Mouse (Mus musculus) cerebellum, adult 9-11 months (tissue): ENCODE data around the gene Ric8b.
A peak's percentile ranks its signal among the peaks of the same experiment; 100 is the strongest.

Experiments used
- DNase-seq: peaks from one replicate; pipeline ENCODE4 v3.0.0; 2022

Ric8b gene

GRCm38 (mm10) chr10:84909021-84909801, 8.2 kb upstream of the Ric8b start:
- no peak for DNase-seq

- DNase-seq, result no peak
Observed at GRCm38 (mm10) chr10:84910194-84910593, 7.2 kb upstream of the Ric8b start.

- DNase-seq, result no peak
Observed at GRCm38 (mm10) chr10:84910758-84911384, 6.5 kb upstream of the Ric8b start.

- no peak for DNase-seq
Observed at GRCm38 (mm10) chr10:84913148-84913547, 4.3 kb upstream of the Ric8b start.

GRCm38 (mm10) chr10:84915476-84915875, 1.9 kb upstream of the Ric8b start:
- DNase-seq, result peak; percentile 27

GRCm38 (mm10) chr10:84917731-84918095, 297 bp downstream of the Ric8b start:
- DNase-seq, result no peak

GRCm38 (mm10) chr10:84926336-84926735, 8.9 kb downstream of the Ric8b start:
- no peak for DNase-seq

GRCm38 (mm10) chr10:84926885-84927284, 9.5 kb downstream of the Ric8b start:
- no peak for DNase-seq

GRCm38 (mm10) chr10:84928465-84928864, 11.0 kb downstream of the Ric8b start:
- DNase-seq, result no peak

- DNase-seq, result no peak
Observed at GRCm38 (mm10) chr10:84935553-84936209, 18.3 kb downstream of the Ric8b start.

- DNase-seq, result no peak
Observed at GRCm38 (mm10) chr10:84936832-84937515, 19.6 kb downstream of the Ric8b start.

GRCm38 (mm10) chr10:84938094-84938820, 20.8 kb downstream of the Ric8b start:
- DNase-seq, result no peak

GRCm38 (mm10) chr10:84938886-84939285, 21.5 kb downstream of the Ric8b start:
- DNase-seq, result no peak

GRCm38 (mm10) chr10:84940356-84940755, 22.9 kb downstream of the Ric8b start:
- DNase-seq, result no peak

GRCm38 (mm10) chr10:84945692-84946091, 28.3 kb downstream of the Ric8b start:
- no peak for DNase-seq

- no peak for DNase-seq
Observed at GRCm38 (mm10) chr10:84948970-84949683, 31.7 kb downstream of the Ric8b start.

GRCm38 (mm10) chr10:84949684-84950010, 32.2 kb downstream of the Ric8b start:
- no peak for DNase-seq

GRCm38 (mm10) chr10:84950384-84950783, 33.0 kb downstream of the Ric8b start:
- no peak for DNase-seq

- no peak for DNase-seq
Observed at GRCm38 (mm10) chr10:84954236-84954635, 36.8 kb downstream of the Ric8b start.

GRCm38 (mm10) chr10:84956173-84956572, 38.8 kb downstream of the Ric8b start:
- no peak for DNase-seq

GRCm38 (mm10) chr10:84958597-84958996, 41.2 kb downstream of the Ric8b start:
- DNase-seq, result no peak

- no peak for DNase-seq
Observed at GRCm38 (mm10) chr10:84960380-84960930, 43.0 kb downstream of the Ric8b start.
